In the genomic region with DNA sequence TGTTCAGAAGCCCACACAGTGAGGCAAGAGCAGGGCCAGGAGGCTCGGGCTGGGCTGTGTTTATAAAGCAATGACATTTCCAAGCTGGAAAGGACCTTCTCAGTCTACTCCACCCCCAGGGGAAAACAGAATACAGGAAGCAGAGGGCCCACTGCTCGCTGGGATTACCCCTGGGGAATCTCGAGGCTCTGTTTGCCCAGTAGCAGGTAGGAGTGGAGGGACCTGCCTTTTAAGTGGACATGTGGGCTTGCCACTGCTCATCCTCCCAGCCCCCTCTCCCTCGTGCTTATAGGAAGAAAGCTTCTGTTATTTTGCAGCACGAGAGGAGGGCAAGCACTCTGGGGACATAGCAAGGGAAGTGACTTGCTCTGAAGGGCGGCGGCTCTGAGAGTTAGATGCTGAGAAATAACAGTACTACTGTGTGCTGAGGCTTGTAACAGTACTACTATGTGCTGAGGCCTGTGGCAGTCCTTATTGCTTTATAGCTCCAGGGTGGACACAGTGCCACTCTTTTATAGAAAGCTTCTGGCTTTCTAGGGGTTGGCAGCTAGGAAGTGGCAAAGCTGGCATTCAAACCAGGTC, we compare ENCODE assay signal across 27 mouse cellular contexts.
A peak's percentile ranks its signal among the peaks of the same experiment; 100 is the strongest.
DNase-seq lines count a peak whose midpoint lies in the region; ATAC-seq and TF ChIP-seq lines count a peak whose summit lies in the region.
"Had no signal": no experiment of that assay in that cellular context is flagged by ENCODE, and none has a peak within 500 bp of the region (broad histone marks: within the 10 kb centered on the region; RNA-seq: fewer than 3 reads in every experiment).

No protein-coding gene starts in this region.

- H3K9ac ChIP-seq in heart, postnatal 0 days (replicated peaks; ENCODE audit: low read depth, low read length), result no peak overlapping the region
- no peak overlapping the region for H3K9ac ChIP-seq in heart, embryonic 11.5 days (ENCODE audit: low read depth, low read length)
- no peak overlapping the region for H3K9ac ChIP-seq in lung, embryonic 14.5 days
- no peak overlapping the region for H3K9ac ChIP-seq in liver, postnatal 0 days (replicated peaks)
- H3K9ac ChIP-seq: embryonic facial prominence, embryonic 12.5 days; kidney, embryonic 15.5 days; liver, embryonic 14.5 days; lung, embryonic 15.5 days; midbrain, embryonic 12.5 days; stomach, embryonic 15.5 days had no signal

- TF ChIP-seq EP300 in heart, postnatal 0 days (IDR thresholded peaks at IDR 0.05; ENCODE audit: low read depth), result no peak
- no peak for TF ChIP-seq EP300 in liver, postnatal 0 days (IDR thresholded peaks at IDR 0.05; ENCODE audit: low read depth)

- ATAC-seq in cerebellum, adult (ENCODE audit: insufficient number of reproducible peaks, low FRiP score, low TSS enrichment), result no peak
- ATAC-seq in heart, postnatal 0 days (ENCODE audit: insufficient read depth, low read depth), result no peak
- no peak for ATAC-seq in heart, embryonic 11.5 days (replicated peaks; ENCODE audit: insufficient number of reproducible peaks, low FRiP score, low TSS enrichment)
- ATAC-seq in lung, embryonic 14.5 days (ENCODE audit: insufficient read depth), result no peak
- ATAC-seq in liver, postnatal 0 days, result no peak
- ATAC-seq: forebrain, embryonic 16.5 days; hindbrain, embryonic 16.5 days had no signal

- 52% methylated on average over 7 of the region's 7 CpGs for WGBS in heart, postnatal 0 days
- 46% methylated on average over 7 of the region's 7 CpGs for WGBS in heart, embryonic 11.5 days (ENCODE audit: insufficient replicate concordance)
- 34% methylated on average over 7 of the region's 7 CpGs for WGBS in lung, embryonic 14.5 days
- WGBS in liver, postnatal 0 days (ENCODE audit: insufficient replicate concordance), result 32% methylated on average over 7 of the region's 7 CpGs

- H3K4me2 ChIP-seq in heart, postnatal 0 days (ENCODE audit: low read depth, low read length), result no peak overlapping the region
- no peak overlapping the region for H3K4me2 ChIP-seq in heart, embryonic 11.5 days
- H3K4me2 ChIP-seq in lung, embryonic 14.5 days, result no peak overlapping the region
- no peak overlapping the region for H3K4me2 ChIP-seq in liver, postnatal 0 days (ENCODE audit: low read depth, low read length)
- H3K4me2 ChIP-seq: embryonic facial prominence, embryonic 12.5 days; kidney, embryonic 15.5 days; lung, embryonic 15.5 days; midbrain, embryonic 12.5 days; stomach, embryonic 15.5 days had no signal

- no peaks in the 10 kb centered on the region for H3K9me3 ChIP-seq in heart, postnatal 0 days (replicated peaks; ENCODE audit: control insufficient read depth, low read length)
- no peaks in the 10 kb centered on the region for H3K9me3 ChIP-seq in heart, embryonic 11.5 days (replicated peaks; ENCODE audit: control insufficient read depth, low read length)
- H3K9me3 ChIP-seq in lung, embryonic 14.5 days (ENCODE audit: low read depth, low read length), result no peaks in the 10 kb centered on the region
- H3K9me3 ChIP-seq in liver, postnatal 0 days (ENCODE audit: low read length), result no peaks in the 10 kb centered on the region
- H3K9me3 ChIP-seq: embryonic facial prominence, embryonic 12.5 days; kidney, embryonic 15.5 days; lung, embryonic 15.5 days; midbrain, embryonic 12.5 days; stomach, embryonic 15.5 days had no signal

- no peak overlapping the region for H3K4me3 ChIP-seq in heart, postnatal 0 days (ENCODE audit: low read depth, low read length)
- no peak overlapping the region for H3K4me3 ChIP-seq in heart, embryonic 11.5 days (ENCODE audit: low read depth, low read length)
- no peak overlapping the region for H3K4me3 ChIP-seq in lung, embryonic 14.5 days (ENCODE audit: low read depth, low read length)
- no peak overlapping the region for H3K4me3 ChIP-seq in liver, postnatal 0 days (ENCODE audit: low read depth, low read length)
- H3K4me3 ChIP-seq: embryonic facial prominence, embryonic 12.5 days; kidney, embryonic 15.5 days; lung, embryonic 15.5 days; midbrain, embryonic 12.5 days; stomach, embryonic 15.5 days had no signal

- H3K27ac ChIP-seq in heart, postnatal 0 days (ENCODE audit: low read depth), result peak overlapping the region; percentile 1; the same call in 1 of the 2 replicates
- H3K27ac ChIP-seq in heart, embryonic 11.5 days (ENCODE audit: low read depth, low read length), result no peak overlapping the region
- no peak overlapping the region for H3K27ac ChIP-seq in lung, embryonic 14.5 days (ENCODE audit: low read depth)
- H3K27ac ChIP-seq in liver, postnatal 0 days (ENCODE audit: low read depth), result no peak overlapping the region
- H3K27ac ChIP-seq: embryonic facial prominence, embryonic 12.5 days; kidney, embryonic 15.5 days; liver, embryonic 14.5 days; lung, embryonic 15.5 days; midbrain, embryonic 12.5 days; stomach, embryonic 15.5 days had no signal

- no peak for TF ChIP-seq CTCF in heart, postnatal 0 days (IDR thresholded peaks at IDR 0.05; ENCODE audit: low read depth)
- TF ChIP-seq CTCF in lung, embryonic 14.5 days (IDR thresholded peaks at IDR 0.05; ENCODE audit: low read depth), result no peak
- TF ChIP-seq CTCF in liver, postnatal 0 days (IDR thresholded peaks at IDR 0.05; ENCODE audit: low read depth), result no peak

- H3K36me3 ChIP-seq in heart, postnatal 0 days (replicated peaks; ENCODE audit: control insufficient read depth, insufficient read depth, low read length), result peaks cover 24% of the 10 kb centered on the region
- 0 out of 2 replicates have a peak, but pooled peaks cover 2% of the 10 kb centered on the region for H3K36me3 ChIP-seq in heart, embryonic 11.5 days (ENCODE audit: control insufficient read depth, insufficient read depth, low read length)
- H3K36me3 ChIP-seq in lung, embryonic 14.5 days (ENCODE audit: insufficient read depth), result no peaks in the 10 kb centered on the region; the same call in 1 of the 2 replicates
- H3K36me3 ChIP-seq in splenic B cell, adult 2 months (ENCODE audit: control insufficient read depth, insufficient read depth, low read length, poor library complexity, severe bottlenecking), result no peaks in the 10 kb centered on the region
- H3K36me3 ChIP-seq in liver, postnatal 0 days (replicated peaks; ENCODE audit: insufficient read depth, low read length), result no peaks in the 10 kb centered on the region
- H3K36me3 ChIP-seq: embryonic facial prominence, embryonic 12.5 days; G1E; lung, embryonic 15.5 days; stomach, embryonic 15.5 days had no signal

- H3K27me3 ChIP-seq in heart, postnatal 0 days (ENCODE audit: control insufficient read depth, insufficient read depth, low read length), result no peaks in the 10 kb centered on the region
- H3K27me3 ChIP-seq in heart, embryonic 11.5 days (ENCODE audit: control insufficient read depth, insufficient read depth, low read length), result peaks cover 30% of the 10 kb centered on the region
- H3K27me3 ChIP-seq in lung, embryonic 14.5 days (ENCODE audit: insufficient read depth, low read length), result no peaks in the 10 kb centered on the region
- no peaks in the 10 kb centered on the region for H3K27me3 ChIP-seq in splenic B cell, adult 2 months (ENCODE audit: control insufficient read depth, insufficient read depth, low read length, poor library complexity, severe bottlenecking)
- no peaks in the 10 kb centered on the region for H3K27me3 ChIP-seq in liver, postnatal 0 days (ENCODE audit: insufficient read depth, low read length)
- H3K27me3 ChIP-seq: embryonic facial prominence, embryonic 12.5 days; kidney, embryonic 15.5 days; lung, embryonic 15.5 days; midbrain, embryonic 12.5 days; stomach, embryonic 15.5 days had no signal

- peak; percentile 37 for DNase-seq in cerebellum, adult 9-11 months
- DNase-seq in heart, postnatal 0 days (ENCODE audit: low spot score), result no peak
- peak; percentile 38 for DNase-seq in lung, embryonic 14.5 days
- no peak for DNase-seq in lung, postnatal 36 days
- peak; percentile 23 for DNase-seq in splenic B cell, adult 2 months (ENCODE audit: low read depth, low spot score)
- no peak for DNase-seq in liver, postnatal 0 days
- DNase-seq: adrenal gland, adult 8-10 months; cerebellum, adult 8-10 months; cerebellum, postnatal 36 days; embryo, embryonic 11 days; kidney, adult 11 months; kidney, postnatal 36 days; layer of hippocampus, postnatal 36 days; liver; thymus, adult 18-20 months; thymus, postnatal 25 days had no signal

- no peaks in the 10 kb centered on the region for H3K4me1 ChIP-seq in heart, postnatal 0 days (ENCODE audit: control insufficient read depth, insufficient read depth)
- H3K4me1 ChIP-seq in heart, embryonic 11.5 days (ENCODE audit: control insufficient read depth, insufficient read depth, low read length), result peaks cover 8% of the 10 kb centered on the region; the same call in 1 of the 2 replicates
- H3K4me1 ChIP-seq in lung, embryonic 14.5 days (ENCODE audit: insufficient read depth), result no peaks in the 10 kb centered on the region
- no peaks in the 10 kb centered on the region for H3K4me1 ChIP-seq in liver, postnatal 0 days (ENCODE audit: insufficient read depth)
- H3K4me1 ChIP-seq: embryonic facial prominence, embryonic 12.5 days; midbrain, embryonic 12.5 days had no signal

Comparison
In these comparisons a context has a peak if more than half of its experiments do, and no peak if none do; other contexts are left out.
1. DNase-seq: peak in cerebellum, adult 9-11 months (single experiment), lung, embryonic 14.5 days (single experiment) and splenic B cell, adult 2 months (single experiment); none in heart, postnatal 0 days (single experiment), lung, postnatal 36 days (single experiment) and liver, postnatal 0 days (single experiment).